Mouse (Mus musculus): ENCODE data around the gene Frs2. TPM values are rescaled to one million over a fixed set of nuclear protein-coding genes. Genes with fewer than 3 reads are reported as not detected.
"Not testable (repeated sequence)": the region's sequence is repeated elsewhere in the genome, so short reads cannot be mapped to it uniquely, and the experiment has no call there.

Gene Frs2
- total RNA-seq, 2 experiments from 2014 or later = 16.2 to 17.7 TPM

GRCm38 (mm10) chr10:117049961-117050597, 98.3 kb downstream of the Frs2 start:
- DNase-seq = no peak
- intact Hi-C loops (cut with DNase I) = no loop called here

- no peak for DNase-seq
- intact Hi-C loops (cut with DNase I) = no loop called here
These were observed 99.1 kb downstream of the Frs2 start for GRCm38 (mm10) chr10:117049253-117049652.

GRCm38 (mm10) chr10:117045175-117046056, 102.9 kb downstream of the Frs2 start, which contains the start of gene Lrrc10:
Lrrc10 (plus strand) TSS chr10:117045341.
- peak in 1 of 2 experiments; percentile 47 for DNase-seq
- intact Hi-C loops (cut with DNase I) = no loop called here

GRCm38 (mm10) chr10:117043497-117044166, 104.7 kb downstream of the Frs2 start:
- DNase-seq = peak in 1 of 2 experiments; percentile 49
- intact Hi-C loops (cut with DNase I) = not testable (repeated sequence)

GRCm38 (mm10) chr10:117042295-117042694, 106.0 kb downstream of the Frs2 start:
- intact Hi-C loops (cut with DNase I) = no loop called here
- DNase-seq = peak in 1 of 2 experiments; percentile 31

GRCm38 (mm10) chr10:117040355-117040754, 108.0 kb downstream of the Frs2 start:
- intact Hi-C loops (cut with DNase I) = no loop called here
- DNase-seq = no peak

GRCm38 (mm10) chr10:117033785-117034184, 114.5 kb downstream of the Frs2 start:
- intact Hi-C loops (cut with DNase I) = loop anchor here (2.0 to 5.0 kb wide), 2 partner anchors 53 to 91 kb away; no protein-coding TSS in a partner anchor
- peak; percentile 76 to 83 for DNase-seq

- intact Hi-C loops (cut with DNase I) = loop anchor here (5.0 kb wide), 1 partner anchor 89 kb away; no protein-coding TSS in a partner anchor
- no peak for DNase-seq
These were observed 117.2 kb downstream of the Frs2 start for GRCm38 (mm10) chr10:117031160-117031559.

- no peak for DNase-seq
- intact Hi-C loops (cut with DNase I) = no loop called here
These were observed 122.2 kb downstream of the Frs2 start for GRCm38 (mm10) chr10:117026176-117026575.

GRCm38 (mm10) chr10:117025776-117026175, 122.6 kb downstream of the Frs2 start:
- DNase-seq; intact Hi-C loops (cut with DNase I): not testable (repeated sequence)

- intact Hi-C loops (cut with DNase I) = no loop called here
- peak in 1 of 2 experiments; percentile 9 for DNase-seq
These were observed 124.6 kb downstream of the Frs2 start for GRCm38 (mm10) chr10:117023693-117024092.

GRCm38 (mm10) chr10:117021020-117021754, 127.1 kb downstream of the Frs2 start:
- intact Hi-C loops (cut with DNase I) = no loop called here
- DNase-seq = no peak

Other genes with a start within 250 kb of the Frs2 start
- 10 to 100 TPM; 85.3 to 89.2 TPM for gene Rab3ip, start 197.8 kb downstream of the Frs2 start, total RNA-seq (2021)
- gene Gm10271, start 175.9 kb downstream of the Frs2 start, total RNA-seq (2021) = not detected
- 1 to 10 TPM; 4.3 to 4.7 TPM for gene Best3, start 162.2 kb downstream of the Frs2 start, total RNA-seq (2021)
- gene Lrrc10, start 103.2 kb downstream of the Frs2 start, total RNA-seq (2021) = 100 to 1,000 TPM; 168 to 289 TPM
- gene Cct2, start 84.7 kb downstream of the Frs2 start, total RNA-seq (2021) = 100 to 1,000 TPM; 132 to 137 TPM
- gene Yeats4, start 76.0 kb upstream of the Frs2 start, total RNA-seq (2021) = 10 to 100 TPM; 28.3 to 28.8 TPM
- not detected for gene 9530003J23Rik, start 90.2 kb upstream of the Frs2 start, total RNA-seq (2021)
- gene Lyz2, start 133.8 kb upstream of the Frs2 start, total RNA-seq (2021) = 100 to 1,000 TPM; 148 to 201 TPM
- 10 to 100 TPM; 14.0 to 16.1 TPM for gene Lyz1, start 144.3 kb upstream of the Frs2 start, total RNA-seq (2021)
- gene Cpsf6, start 231.5 kb upstream of the Frs2 start, total RNA-seq (2021) = 10 to 100 TPM; 30.0 to 33.7 TPM

Measured in heart, postnatal 36 days (tissue).